Mouse (Mus musculus) naive thymus-derived CD4-positive, alpha-beta T cell, adult 2 months (primary cell): ENCODE data around the gene Tnfrsf13c.
A peak's percentile ranks its signal among the peaks of the same experiment; 100 is the strongest.
"Not testable (repeated sequence)": the region's sequence is repeated elsewhere in the genome, so short reads cannot be mapped to it uniquely, and the experiment has no call there.

Source experiments
- DNase-seq: peaks from one replicate; pipeline ENCODE4 v3.0.0-alpha.2; 2011; ENCODE audit warnings: low read depth

Gene Tnfrsf13c

GRCm38 (mm10) chr15:82223657-82224601 is at the start of gene Tnfrsf13c:
TSS of gene Tnfrsf13c (minus strand) at chr15:82224369.
- DNase-seq, result peak; percentile 56

GRCm38 (mm10) chr15:82272295-82272694 is 48.1 kb upstream of the Tnfrsf13c start:
- no peak for DNase-seq

GRCm38 (mm10) chr15:82271201-82271600 is 47.0 kb upstream of the Tnfrsf13c start:
- peak; percentile 61 for DNase-seq

DNA sequence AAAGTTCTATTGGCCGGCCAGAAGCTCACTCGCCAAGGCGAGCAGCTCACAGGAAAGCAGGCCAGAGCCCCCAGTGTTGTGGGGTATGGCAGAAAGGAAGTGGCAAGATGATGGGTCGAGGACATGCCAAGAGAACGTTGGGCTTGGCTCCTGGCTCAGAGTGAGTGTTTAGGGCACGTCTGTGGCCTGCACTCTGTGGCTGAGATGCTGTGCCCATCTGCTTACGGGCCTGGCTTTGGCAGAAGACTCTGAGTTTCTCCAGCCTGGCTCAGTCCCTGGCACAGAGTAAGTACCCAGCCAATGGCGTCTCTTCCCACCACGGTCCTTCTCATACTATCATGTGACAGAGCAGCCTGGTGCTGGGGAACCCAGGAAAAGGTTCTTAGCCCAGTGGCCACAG is 44.6 kb upstream of the Tnfrsf13c start:
- no peak for DNase-seq

DNA sequence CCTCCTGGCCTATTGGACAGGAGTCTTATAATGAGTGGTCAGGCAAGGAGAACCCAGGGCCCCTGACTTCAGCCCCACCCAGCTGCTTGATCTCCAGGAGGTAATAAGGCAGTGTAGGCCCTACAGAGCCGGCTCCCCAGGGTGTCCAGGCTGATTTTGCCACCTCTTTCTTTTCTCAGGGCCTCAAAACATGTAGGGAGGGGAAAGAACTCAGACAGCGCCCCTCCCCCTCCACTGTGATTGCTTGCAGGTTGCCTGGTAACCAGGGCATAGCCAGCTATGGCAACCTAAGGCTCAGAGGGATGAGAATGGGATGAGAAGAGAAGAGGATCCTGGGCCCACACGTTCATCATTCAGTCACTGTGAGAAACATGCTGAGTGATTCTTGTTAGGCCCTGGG is 44.0 kb upstream of the Tnfrsf13c start:
- no peak for DNase-seq

- peak; percentile 80 for DNase-seq
Measured at GRCm38 (mm10) chr15:82266356-82266755, 42.2 kb upstream of the Tnfrsf13c start.

GRCm38 (mm10) chr15:82259510-82259909 is 35.3 kb upstream of the Tnfrsf13c start:
- DNase-seq, result peak; percentile 80

GRCm38 (mm10) chr15:82255944-82256383 is 31.8 kb upstream of the Tnfrsf13c start:
- no peak for DNase-seq

DNA sequence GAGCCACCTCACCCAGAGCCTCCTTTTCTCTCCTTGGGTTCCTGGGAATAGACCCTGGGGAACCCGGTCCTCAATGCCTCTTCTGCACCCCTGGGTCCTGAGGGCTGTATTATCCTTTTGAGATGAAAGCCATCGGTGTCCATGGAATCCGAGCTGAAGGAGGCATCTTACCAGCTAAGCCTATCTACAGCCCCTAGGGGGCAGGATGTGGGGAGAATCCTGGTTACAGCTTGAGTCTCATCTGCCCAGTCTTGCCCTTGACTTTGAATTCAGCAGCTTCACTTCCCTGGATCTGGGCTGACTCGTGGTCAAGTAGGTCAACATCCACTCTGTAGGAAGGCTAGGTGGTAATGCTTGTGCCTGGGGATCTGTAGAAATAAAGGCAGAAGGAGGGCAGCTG is 31.1 kb upstream of the Tnfrsf13c start:
- no peak for DNase-seq

DNA sequence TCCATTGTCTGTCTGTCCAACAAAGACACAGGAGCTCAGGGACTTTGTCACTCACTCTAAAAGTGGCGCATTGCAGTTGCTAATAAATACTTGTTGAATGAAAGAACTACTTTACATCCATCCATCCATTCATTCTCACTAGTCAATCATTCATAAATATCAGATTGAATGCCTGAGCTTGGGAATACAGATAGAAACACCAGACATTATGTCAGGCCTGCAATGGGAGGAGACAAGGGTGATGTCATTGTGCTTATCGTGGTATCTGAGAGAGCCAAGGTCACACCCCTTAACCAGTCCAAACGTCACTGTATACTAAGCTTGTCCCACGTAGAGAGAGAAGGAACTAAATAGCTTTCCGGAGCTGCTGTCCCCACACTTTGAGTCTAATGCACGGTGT is 27.9 kb upstream of the Tnfrsf13c start, which contains the start of gene 1500009C09Rik:
Gene 1500009C09Rik (plus strand): TSS at position 301 of the 400 bp plus-strand sequence.
- DNase-seq, result no peak

- DNase-seq, result peak; percentile 40
Measured at GRCm38 (mm10) chr15:82251579-82251978, 27.4 kb upstream of the Tnfrsf13c start.

- DNase-seq, result no peak
Measured at GRCm38 (mm10) chr15:82247131-82247776, 23.1 kb upstream of the Tnfrsf13c start.

DNA sequence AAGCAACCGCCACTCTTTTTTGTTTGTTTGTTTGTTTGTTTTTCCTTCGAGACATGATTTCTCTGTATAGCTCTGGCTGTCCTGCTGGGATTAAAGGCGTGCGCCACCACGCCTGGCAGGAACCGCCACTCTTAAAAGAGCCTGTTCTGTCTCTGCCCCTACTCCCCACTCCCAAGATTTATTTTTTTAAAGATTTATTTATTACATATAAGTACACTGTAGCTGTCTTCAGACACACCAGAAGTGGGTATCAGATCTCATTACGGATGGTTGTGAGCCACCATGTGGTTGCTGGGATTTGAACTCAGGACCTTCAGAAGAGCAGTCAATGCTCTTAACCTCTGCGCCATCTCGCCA is 20.6 kb upstream of the Tnfrsf13c start:
- DNase-seq, result not testable (repeated sequence)

- DNase-seq, result peak; percentile 95
Measured at GRCm38 (mm10) chr15:82244115-82244804, 20.1 kb upstream of the Tnfrsf13c start, which contains the start of gene Cenpm. TSS of gene Cenpm (minus strand) at chr15:82244748.

DNA sequence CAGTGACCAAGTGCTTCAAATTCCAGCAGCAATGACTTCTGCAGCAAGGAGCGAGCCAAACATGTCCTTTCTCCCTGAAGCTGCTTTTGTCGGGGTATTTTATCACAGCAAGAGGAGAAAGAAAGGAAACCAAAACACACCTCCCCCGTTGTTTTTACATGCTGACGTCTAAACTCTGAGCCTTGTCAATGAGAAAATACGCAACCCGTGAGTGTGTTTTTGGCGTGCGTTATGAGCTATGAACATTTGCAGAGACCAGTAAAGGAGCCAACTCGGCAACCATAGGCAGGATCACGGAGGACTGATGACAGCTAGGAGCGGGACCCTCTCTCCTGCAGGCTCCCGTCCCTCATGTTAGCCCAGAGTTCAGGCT is 19.6 kb upstream of the Tnfrsf13c start:
- DNase-seq, result peak; percentile 58

- DNase-seq, result no peak
Measured at GRCm38 (mm10) chr15:82243311-82243710, 19.1 kb upstream of the Tnfrsf13c start.

- peak; percentile 91 for DNase-seq
Measured at GRCm38 (mm10) chr15:82236565-82236964, 12.4 kb upstream of the Tnfrsf13c start.

DNA sequence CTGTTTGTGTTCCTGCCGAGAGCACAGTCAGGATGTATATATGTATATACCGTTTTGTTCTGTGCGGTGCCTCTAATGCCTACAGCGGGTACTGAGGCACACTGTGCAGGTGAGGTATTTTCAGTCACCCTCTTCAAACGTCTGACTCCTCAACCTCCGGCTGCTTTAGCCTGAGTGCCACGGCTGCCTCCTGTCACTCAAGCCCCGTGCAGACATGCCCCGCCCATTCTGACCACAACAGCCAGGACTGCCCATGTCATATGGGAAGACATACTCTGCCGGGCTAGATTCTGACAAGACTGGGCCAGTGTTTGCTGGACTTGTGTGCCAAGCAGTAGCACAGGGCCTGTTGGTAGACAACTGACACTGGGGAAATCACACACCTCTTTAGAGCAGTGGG is 11.5 kb upstream of the Tnfrsf13c start:
- no peak for DNase-seq

- DNase-seq, result no peak
Measured at GRCm38 (mm10) chr15:82232651-82233050, 8.5 kb upstream of the Tnfrsf13c start.

DNA sequence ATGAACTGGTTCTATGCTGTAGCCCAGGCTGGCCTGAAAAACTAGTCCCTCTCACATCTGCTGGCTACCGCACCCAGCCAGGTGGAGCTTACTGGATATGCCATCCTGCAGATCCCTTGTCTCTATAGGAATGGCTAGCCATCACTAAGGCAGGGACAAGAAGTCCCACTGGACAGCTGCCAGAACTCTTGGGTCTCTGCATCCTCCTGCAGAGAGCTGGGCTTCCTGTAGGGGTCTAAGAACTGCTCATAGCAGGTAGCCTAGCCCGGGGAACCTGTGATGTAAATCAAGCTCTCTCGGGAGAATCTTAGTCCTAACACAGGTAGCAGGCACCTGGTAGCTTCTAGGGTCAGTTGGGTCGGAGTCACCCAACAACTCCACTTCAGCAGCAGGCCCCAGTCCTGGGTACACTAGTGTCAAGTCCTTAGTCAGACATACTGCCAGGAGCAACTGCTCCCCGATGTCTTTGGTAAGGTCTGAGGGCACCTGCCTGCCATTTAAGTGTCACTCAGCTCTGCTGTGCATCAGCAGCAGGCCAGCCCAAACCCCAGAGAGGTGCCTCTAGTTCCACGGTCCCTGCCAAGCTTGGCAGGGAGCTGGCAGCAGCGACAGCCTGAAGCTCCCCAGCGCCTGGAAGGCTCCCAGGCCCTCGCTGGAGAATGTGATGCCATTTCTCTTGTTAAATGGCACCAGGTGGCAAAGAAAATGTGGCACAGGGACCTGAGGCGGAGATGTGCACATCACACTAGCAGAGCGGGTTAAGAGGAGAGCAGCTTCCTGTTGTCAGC is 7.6 kb upstream of the Tnfrsf13c start:
- DNase-seq, result no peak

GRCm38 (mm10) chr15:82231100-82231499 is 6.9 kb upstream of the Tnfrsf13c start:
- DNase-seq, result no peak
